Mouse (Mus musculus): ENCODE measurements around the gene Ahnak2.

- TF ChIP-seq CTCF (IDR thresholded peaks at IDR 0.05; ENCODE audit: low read depth) (no peak), EP300 (IDR thresholded peaks at IDR 0.05; ENCODE audit: low read depth) (no peak)
Measured at GRCm38 (mm10) chr12:112761411-112761810, 41.0 kb downstream of the Ahnak2 start.

Data from liver, embryonic 14.5 days (tissue).